Mouse (Mus musculus): Measurements from ENCODE around the gene Hsd11b1. TPM values are rescaled to one million over a fixed set of nuclear protein-coding genes. Genes with fewer than 3 reads are reported as not detected.
"Not testable (repeated sequence)": the region's sequence is repeated elsewhere in the genome, so short reads cannot be mapped to it uniquely, and the experiment has no call there.

Hsd11b1 gene
- polyA plus RNA-seq, 1 experiment from 2014 or later = 2.1 TPM

- WGBS = 45% methylated on average over 2 of the region's 2 CpGs
- ATAC-seq (ENCODE audit: insufficient read depth, low FRiP score) = no peak
- H3K4me1 ChIP-seq (ENCODE audit: control insufficient read depth, insufficient read depth, low read length) = no peaks in the 10 kb centered on the region
Observed at GRCm38 (mm10) chr1:193287578-193287977, 23.7 kb upstream of the Hsd11b1 start.

DNA sequence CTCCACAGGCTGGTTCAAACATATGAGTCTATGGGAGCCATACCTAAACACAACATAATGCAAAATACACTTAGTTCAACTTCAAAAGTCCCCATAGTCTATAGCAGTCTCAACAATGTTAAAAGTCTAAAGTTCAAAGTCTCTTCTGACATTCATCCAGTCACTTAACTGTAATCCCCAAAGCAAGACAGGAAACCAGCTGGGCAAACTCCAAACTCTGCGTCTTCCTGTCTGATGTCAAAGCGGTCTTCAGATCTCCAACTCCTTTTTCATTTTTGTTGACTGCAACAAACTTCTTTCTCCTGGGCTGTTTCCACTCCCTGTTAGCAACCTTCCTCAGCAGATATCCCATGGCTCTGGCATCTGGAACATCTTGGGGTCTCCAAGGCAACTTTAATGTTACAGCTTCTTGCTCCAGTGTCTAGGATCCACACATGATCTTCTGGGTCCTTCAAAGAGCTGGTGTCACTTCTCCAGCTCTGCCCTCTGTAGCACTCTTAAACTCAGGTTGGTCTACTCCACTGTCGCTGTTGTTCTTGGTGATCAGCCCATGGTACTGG, 22.0 kb upstream of the Hsd11b1 start:
- WGBS = 80% methylated on average over 3 of the region's 3 CpGs
- not testable (repeated sequence) for H3K27me3 ChIP-seq (ENCODE audit: control insufficient read depth, insufficient read depth, low read length); ATAC-seq (ENCODE audit: insufficient read depth, low FRiP score)

More at GRCm38 (mm10) chr1:193287578-193287977, 23.7 kb upstream of the Hsd11b1 start:
- no peak overlapping the region for H3K4me3 ChIP-seq (replicated peaks; ENCODE audit: low read length)
- no peak overlapping the region for H3K9ac ChIP-seq (ENCODE audit: low read length)
- no peaks in the 10 kb centered on the region for H3K36me3 ChIP-seq (ENCODE audit: control insufficient read depth, insufficient read depth, low read length)
- H3K27me3 ChIP-seq (ENCODE audit: control insufficient read depth, insufficient read depth, low read length) = no peaks in the 10 kb centered on the region
- H3K4me2 ChIP-seq (ENCODE audit: low read depth, low read length) = no peak overlapping the region
- no peak overlapping the region for H3K27ac ChIP-seq (ENCODE audit: low read length)
- no peaks in the 10 kb centered on the region for H3K9me3 ChIP-seq (replicated peaks; ENCODE audit: control insufficient read depth, low read length)

DNA sequence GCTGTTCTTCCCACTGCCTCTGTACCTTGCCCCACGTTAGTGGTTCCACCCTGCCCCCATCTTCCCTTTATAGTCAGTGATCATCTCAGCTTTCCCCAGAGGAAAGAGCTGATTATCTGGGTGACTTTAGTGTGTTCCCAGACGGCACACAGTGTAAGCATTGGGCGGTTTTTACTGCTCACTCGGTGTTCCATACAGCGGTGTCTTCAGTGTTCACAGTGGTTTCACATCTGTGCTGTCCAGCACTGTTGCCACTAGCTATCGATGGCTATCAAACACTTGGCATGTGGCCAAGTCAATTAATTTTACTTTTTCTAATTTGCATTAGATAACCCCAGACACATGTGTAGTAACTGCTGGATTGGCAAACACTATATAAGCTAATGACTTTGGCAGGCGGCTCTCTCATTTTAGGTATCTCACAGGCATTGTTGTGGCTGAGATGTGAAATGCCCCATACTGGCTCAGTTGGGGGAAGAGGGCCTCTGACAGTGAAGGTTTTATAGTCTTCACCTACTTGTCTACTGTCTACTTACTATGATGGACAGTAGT, 20.4 kb upstream of the Hsd11b1 start:
- no peak overlapping the region for H3K9ac ChIP-seq (ENCODE audit: low read length)
- H3K27me3 ChIP-seq (ENCODE audit: control insufficient read depth, insufficient read depth, low read length) = no peaks in the 10 kb centered on the region
- no peak overlapping the region for H3K4me3 ChIP-seq (replicated peaks; ENCODE audit: low read length)
- 78% methylated on average over 7 of the region's 7 CpGs for WGBS
- H3K36me3 ChIP-seq (ENCODE audit: control insufficient read depth, insufficient read depth, low read length) = no peaks in the 10 kb centered on the region
- H3K27ac ChIP-seq (ENCODE audit: low read length) = no peak overlapping the region
- H3K9me3 ChIP-seq (replicated peaks; ENCODE audit: control insufficient read depth, low read length) = no peaks in the 10 kb centered on the region
- no peak overlapping the region for H3K4me2 ChIP-seq (ENCODE audit: low read depth, low read length)
- ATAC-seq (ENCODE audit: insufficient read depth, low FRiP score) = no peak
- H3K4me1 ChIP-seq (ENCODE audit: control insufficient read depth, insufficient read depth, low read length) = no peaks in the 10 kb centered on the region

More for the DNA sequence above, 22.0 kb upstream of the Hsd11b1 start:
- H3K4me3 ChIP-seq (replicated peaks; ENCODE audit: low read length); H3K9ac ChIP-seq (ENCODE audit: low read length); H3K36me3 ChIP-seq (ENCODE audit: control insufficient read depth, insufficient read depth, low read length); H3K27ac ChIP-seq (ENCODE audit: low read length); H3K4me1 ChIP-seq (ENCODE audit: control insufficient read depth, insufficient read depth, low read length); H3K9me3 ChIP-seq (replicated peaks; ENCODE audit: control insufficient read depth, low read length); H3K4me2 ChIP-seq (ENCODE audit: low read depth, low read length): not testable (repeated sequence)

DNA sequence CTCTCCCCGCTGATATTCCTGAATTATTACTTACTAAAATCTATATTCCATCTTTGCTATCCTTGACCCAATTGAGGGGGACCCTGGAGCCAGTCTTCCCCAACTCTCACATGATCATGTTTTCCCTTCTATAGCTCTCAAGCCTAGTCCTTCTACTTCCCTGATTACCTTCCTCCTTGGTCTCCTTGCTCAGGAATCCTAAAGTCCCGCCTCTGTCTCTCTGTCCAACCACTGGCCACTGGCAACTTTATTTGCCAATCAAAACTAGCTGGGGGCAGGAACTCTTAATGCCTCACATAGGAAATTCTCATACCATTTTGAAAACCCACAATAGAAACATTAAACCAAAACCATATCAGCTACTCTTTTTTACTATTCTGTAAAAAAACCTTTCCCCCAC, 17.5 kb upstream of the Hsd11b1 start:
- Histone ChIP-seq H3K27ac (ENCODE audit: low read length) (no peak overlapping the region), H3K4me3 (replicated peaks; ENCODE audit: low read length) (no peak overlapping the region), H3K9ac (ENCODE audit: low read length) (no peak overlapping the region), H3K27me3 (ENCODE audit: control insufficient read depth, insufficient read depth, low read length) (no peaks in the 10 kb centered on the region), H3K4me1 (ENCODE audit: control insufficient read depth, insufficient read depth, low read length) (no peaks in the 10 kb centered on the region), H3K4me2 (ENCODE audit: low read depth, low read length) (no peak overlapping the region), H3K9me3 (replicated peaks; ENCODE audit: control insufficient read depth, low read length) (no peaks in the 10 kb centered on the region), H3K36me3 (ENCODE audit: control insufficient read depth, insufficient read depth, low read length) (no peaks in the 10 kb centered on the region)
- ATAC-seq (ENCODE audit: insufficient read depth, low FRiP score) = no peak
- 94% methylated on average over 2 of the region's 2 CpGs for WGBS

DNA sequence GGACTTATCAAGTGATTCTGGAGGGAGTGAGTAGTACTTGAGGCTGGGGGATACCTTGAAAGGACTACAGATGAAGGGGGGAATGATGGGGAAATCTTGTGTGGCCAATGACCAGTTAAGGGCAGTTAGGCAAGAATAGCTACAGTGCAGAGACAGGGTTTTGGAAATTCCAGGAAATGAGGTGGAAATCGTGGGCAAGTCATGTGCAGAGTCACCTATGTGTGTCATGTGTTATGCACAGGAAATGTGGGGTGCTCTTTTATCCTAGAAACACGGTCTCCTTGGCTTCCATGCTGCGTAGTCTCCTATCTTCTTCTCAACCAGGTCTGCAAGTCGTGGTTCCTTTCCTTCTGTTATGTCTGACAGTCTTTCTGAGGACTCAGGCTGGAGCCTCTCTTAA, 15.6 kb upstream of the Hsd11b1 start:
- no peak overlapping the region for H3K27ac ChIP-seq (ENCODE audit: low read length)
- H3K4me1 ChIP-seq (ENCODE audit: control insufficient read depth, insufficient read depth, low read length) = no peaks in the 10 kb centered on the region
- 82% methylated on average over 4 of the region's 4 CpGs for WGBS
- H3K9me3 ChIP-seq (replicated peaks; ENCODE audit: control insufficient read depth, low read length) = no peaks in the 10 kb centered on the region
- H3K4me3 ChIP-seq (replicated peaks; ENCODE audit: low read length) = no peak overlapping the region
- no peak for ATAC-seq (ENCODE audit: insufficient read depth, low FRiP score)
- no peak overlapping the region for H3K4me2 ChIP-seq (ENCODE audit: low read depth, low read length)
- no peaks in the 10 kb centered on the region for H3K27me3 ChIP-seq (ENCODE audit: control insufficient read depth, insufficient read depth, low read length)
- no peak overlapping the region for H3K9ac ChIP-seq (ENCODE audit: low read length)
- H3K36me3 ChIP-seq (ENCODE audit: control insufficient read depth, insufficient read depth, low read length) = no peaks in the 10 kb centered on the region

DNA sequence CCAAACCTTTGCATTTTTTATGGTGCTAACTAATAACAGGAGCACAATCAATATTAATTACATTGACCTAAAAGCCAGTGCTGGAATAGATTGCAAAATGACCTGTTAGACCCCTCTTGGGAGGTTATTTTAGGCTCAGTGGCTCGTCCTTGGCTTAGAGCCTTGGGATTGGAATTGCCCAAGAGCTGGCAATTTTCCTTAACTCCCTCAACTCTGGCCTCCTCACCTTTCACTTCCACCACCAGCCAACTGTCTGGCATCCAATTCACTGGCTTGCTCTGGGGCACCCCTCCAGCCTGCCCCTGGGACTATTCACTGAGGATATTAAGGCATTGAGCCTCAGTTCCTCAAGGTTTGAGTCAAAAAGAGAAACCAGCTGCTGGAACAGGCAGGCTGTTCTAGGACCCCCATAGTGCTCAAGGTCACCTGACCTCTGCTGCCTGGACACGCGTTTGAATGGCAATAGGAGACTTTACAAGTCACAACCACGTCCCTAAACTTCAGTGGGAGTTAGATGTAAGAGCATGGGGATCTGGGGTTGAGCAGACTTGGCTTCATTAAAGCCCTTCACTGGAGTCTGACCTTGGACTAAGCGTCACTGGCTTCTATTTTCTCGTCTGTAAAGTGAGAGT, 14.7 kb upstream of the Hsd11b1 start:
- Histone ChIP-seq H3K4me1 (ENCODE audit: control insufficient read depth, insufficient read depth, low read length) (no peaks in the 10 kb centered on the region), H3K27ac (ENCODE audit: low read length) (no peak overlapping the region), H3K9me3 (replicated peaks; ENCODE audit: control insufficient read depth, low read length) (no peaks in the 10 kb centered on the region), H3K27me3 (ENCODE audit: control insufficient read depth, insufficient read depth, low read length) (no peaks in the 10 kb centered on the region), H3K36me3 (ENCODE audit: control insufficient read depth, insufficient read depth, low read length) (no peaks in the 10 kb centered on the region), H3K4me3 (replicated peaks; ENCODE audit: low read length) (no peak overlapping the region), H3K9ac (ENCODE audit: low read length) (no peak overlapping the region), H3K4me2 (ENCODE audit: low read depth, low read length) (no peak overlapping the region)
- WGBS = 54% methylated on average over 6 of the region's 6 CpGs
- ATAC-seq (ENCODE audit: insufficient read depth, low FRiP score) = no peak

DNA sequence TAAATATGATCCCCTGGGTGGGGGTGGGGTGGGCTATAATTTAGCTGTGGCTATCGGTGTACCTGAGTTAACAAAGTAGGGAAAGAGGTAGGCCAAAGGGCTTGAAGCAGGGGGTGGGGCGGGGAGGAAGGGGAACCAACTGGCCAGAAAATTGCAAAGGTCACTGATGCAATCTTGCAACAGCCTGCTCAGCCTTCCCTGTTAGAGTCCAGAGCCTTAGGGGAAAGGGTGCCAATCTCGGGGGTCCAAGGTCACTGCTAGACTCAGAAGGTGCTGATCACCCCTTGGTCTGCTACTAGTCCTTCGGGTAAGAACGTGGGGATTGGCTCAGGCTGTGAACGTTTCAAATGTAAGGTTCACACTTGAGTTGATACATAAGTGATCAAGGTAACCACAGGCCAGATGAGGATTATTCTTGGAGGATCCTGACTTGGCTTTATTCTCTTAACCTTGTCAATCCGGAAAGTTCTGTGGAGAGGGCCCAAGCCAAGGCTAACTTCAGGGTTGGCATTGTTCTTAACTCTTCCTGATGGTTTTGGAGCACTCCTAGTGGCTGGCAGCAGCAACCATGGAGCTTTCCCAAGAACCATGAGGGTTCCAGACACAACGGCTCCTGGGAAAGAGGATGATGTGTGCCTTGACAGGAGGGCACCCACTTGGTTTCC, 10.7 kb upstream of the Hsd11b1 start:
- WGBS = 79% methylated on average over 8 of the region's 8 CpGs
- Histone ChIP-seq H3K4me1 (ENCODE audit: control insufficient read depth, insufficient read depth, low read length) (peaks cover 18% of the 10 kb centered on the region), H3K27ac (ENCODE audit: low read length) (no peak overlapping the region), H3K9me3 (replicated peaks; ENCODE audit: control insufficient read depth, low read length) (no peaks in the 10 kb centered on the region), H3K4me2 (ENCODE audit: low read depth, low read length) (no peak overlapping the region), H3K9ac (ENCODE audit: low read length) (no peak overlapping the region), H3K36me3 (ENCODE audit: control insufficient read depth, insufficient read depth, low read length) (no peaks in the 10 kb centered on the region), H3K27me3 (ENCODE audit: control insufficient read depth, insufficient read depth, low read length) (no peaks in the 10 kb centered on the region), H3K4me3 (replicated peaks; ENCODE audit: low read length) (no peak overlapping the region)
- no peak for ATAC-seq (ENCODE audit: insufficient read depth, low FRiP score)

DNA sequence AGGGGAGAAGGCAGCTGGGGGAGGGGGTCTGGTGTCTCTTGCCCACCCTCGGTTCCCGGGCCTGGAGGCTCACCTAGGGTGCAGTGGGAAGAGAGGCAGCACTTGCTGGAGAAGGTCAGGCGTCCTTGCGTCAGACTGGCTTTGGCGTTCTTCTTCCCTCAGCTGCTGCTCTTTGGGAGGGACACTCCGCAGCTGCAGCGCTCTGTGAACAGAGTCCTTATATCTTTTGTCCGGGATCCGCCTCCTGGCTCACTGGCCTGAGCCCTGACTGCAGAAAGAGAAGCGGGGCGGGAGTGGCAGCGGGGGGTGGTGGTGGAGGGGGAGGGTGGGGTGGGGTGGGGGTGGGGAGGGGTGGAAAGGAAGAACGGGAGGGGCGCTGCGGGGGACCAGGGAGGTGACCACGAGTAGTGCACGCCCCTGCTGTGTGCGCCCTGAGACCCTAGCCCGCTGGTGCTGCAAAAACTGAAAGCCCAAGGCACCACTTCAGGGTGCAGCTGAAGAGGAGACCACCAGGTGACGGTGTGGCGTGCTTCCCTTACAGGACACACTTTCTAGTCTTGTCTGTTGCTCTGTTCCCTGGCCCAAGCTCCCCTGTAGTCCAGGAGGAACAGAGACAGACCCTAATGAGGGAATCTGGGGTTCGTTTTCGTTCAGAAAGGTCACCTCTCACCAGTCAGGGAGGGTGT, 9.2 kb upstream of the Hsd11b1 start, which contains the start of gene G0s2:
TSS of gene G0s2 (minus strand) at position 302 of the 686 bp plus-strand sequence.
- H3K9ac ChIP-seq (ENCODE audit: low read length) = peak within 1 kb of the TSS; percentile 79
- H3K27me3 ChIP-seq (ENCODE audit: control insufficient read depth, insufficient read depth, low read length) = no peaks in the 10 kb centered on the region
- H3K27ac ChIP-seq (ENCODE audit: low read length) = peak within 1 kb of the TSS; percentile 92
- H3K9me3 ChIP-seq (replicated peaks; ENCODE audit: control insufficient read depth, low read length) = no peaks in the 10 kb centered on the region
- WGBS = 2% methylated on average over 23 of the region's 23 CpGs
- H3K4me1 ChIP-seq (ENCODE audit: control insufficient read depth, insufficient read depth, low read length) = peaks cover 18% of the 10 kb centered on the region
- peak within 1 kb of the TSS; percentile 71 for H3K4me2 ChIP-seq (ENCODE audit: low read depth, low read length)
- peak; percentile 86 for ATAC-seq (ENCODE audit: insufficient read depth, low FRiP score)
- no peaks in the 10 kb centered on the region for H3K36me3 ChIP-seq (ENCODE audit: control insufficient read depth, insufficient read depth, low read length)
- H3K4me3 ChIP-seq (replicated peaks; ENCODE audit: low read length) = peak within 1 kb of the TSS; percentile 52
